In the genomic region with DNA sequence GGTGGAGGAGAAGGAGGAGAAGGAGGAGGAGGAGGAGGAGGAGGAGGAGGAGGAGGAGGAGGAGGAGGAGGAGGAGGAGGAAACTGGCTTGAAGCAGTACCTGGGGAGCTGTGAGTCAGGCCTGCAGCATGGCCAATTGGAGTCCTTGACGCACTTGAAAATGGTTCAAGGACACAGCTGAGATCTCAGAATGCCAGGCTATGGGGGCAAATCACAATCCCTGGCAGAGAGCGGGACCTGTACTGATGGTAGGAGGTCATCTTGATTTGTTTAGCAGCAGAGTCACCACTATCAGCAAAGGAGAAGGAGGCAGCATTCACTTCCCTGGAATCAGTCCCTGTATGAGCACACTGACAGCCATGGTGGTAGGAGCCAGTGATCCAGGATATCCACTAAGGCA, we compare ENCODE assay signal across 15 mouse cellular contexts.
"Had no signal": no experiment of that assay in that cellular context is flagged by ENCODE, and none has a peak within 500 bp of the region (broad histone marks: within the 10 kb centered on the region; RNA-seq: fewer than 3 reads in every experiment).

No protein-coding gene starts in this region.

- H3K27me3 ChIP-seq: lung, embryonic 15.5 days; midbrain, embryonic 15.5 days; neural tube, embryonic 12.5 days; stomach, embryonic 15.5 days had no signal

- H3K9me3 ChIP-seq: lung, embryonic 15.5 days; megakaryocyte, embryonic 14.5 days; midbrain, embryonic 13.5 days; midbrain, embryonic 15.5 days; neural tube, embryonic 12.5 days; stomach, embryonic 15.5 days had no signal

- H3K4me1 ChIP-seq: lung, embryonic 15.5 days; megakaryocyte, embryonic 14.5 days; midbrain, embryonic 13.5 days; midbrain, embryonic 15.5 days; neural tube, embryonic 12.5 days; stomach, embryonic 15.5 days had no signal

- H3K27ac ChIP-seq: lung, embryonic 15.5 days; macrophage; midbrain, embryonic 13.5 days; midbrain, embryonic 15.5 days; neural tube, embryonic 12.5 days; stomach, embryonic 15.5 days; stomach, postnatal 0 days had no signal

- H3K36me3 ChIP-seq: lung, embryonic 15.5 days; midbrain, embryonic 13.5 days; midbrain, embryonic 15.5 days; neural tube, embryonic 12.5 days; stomach, embryonic 15.5 days had no signal

- DNase-seq: lung, adult 2 months; lung, postnatal 14 days; lung, postnatal 36 days; right cerebral cortex, postnatal 14 days; thymus, adult 2 months; thymus, postnatal 25 days; thymus, postnatal 4 days had no signal

- H3K4me3 ChIP-seq: lung, embryonic 15.5 days; megakaryocyte, embryonic 14.5 days; midbrain, embryonic 13.5 days; midbrain, embryonic 15.5 days; neural tube, embryonic 12.5 days; stomach, embryonic 15.5 days had no signal
